Mouse (Mus musculus) CD4-positive naive resting alpha-beta T cell, adult 57 days (primary cell): ENCODE data around the gene Hint3. TPM values are rescaled to one million over a fixed set of nuclear protein-coding genes. Genes with fewer than 3 reads are reported as not detected.

ENCODE experiments used
- total RNA-seq: library from RNA; stranded (reverse); gene quantifications from one replicate; pipeline ENCODE4 v1.2.4, GENCODE M21; 2023

Gene Hint3
- 15.6 TPM for total RNA-seq

DNA sequence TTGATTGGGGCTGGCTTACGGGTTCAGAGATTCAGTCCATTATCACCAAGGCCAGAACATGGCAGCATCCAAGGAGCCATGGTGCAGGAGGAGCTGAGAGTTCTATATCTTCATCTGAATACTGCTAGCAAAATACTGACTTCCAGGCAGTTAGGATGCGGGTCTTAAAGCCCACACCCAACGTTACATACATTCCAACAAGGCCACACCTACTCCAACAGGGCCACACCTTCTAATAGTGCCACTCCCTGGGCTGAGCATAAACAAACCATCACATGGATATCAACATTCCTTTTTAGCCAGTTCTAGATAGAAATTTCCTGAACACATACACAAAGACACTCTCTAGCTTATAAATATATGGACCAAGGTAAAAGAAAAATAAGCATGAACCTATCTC, at the start of gene Hint3:
Hint3 (minus strand) TSS at position 120 of the 400 bp plus-strand sequence.

DNA sequence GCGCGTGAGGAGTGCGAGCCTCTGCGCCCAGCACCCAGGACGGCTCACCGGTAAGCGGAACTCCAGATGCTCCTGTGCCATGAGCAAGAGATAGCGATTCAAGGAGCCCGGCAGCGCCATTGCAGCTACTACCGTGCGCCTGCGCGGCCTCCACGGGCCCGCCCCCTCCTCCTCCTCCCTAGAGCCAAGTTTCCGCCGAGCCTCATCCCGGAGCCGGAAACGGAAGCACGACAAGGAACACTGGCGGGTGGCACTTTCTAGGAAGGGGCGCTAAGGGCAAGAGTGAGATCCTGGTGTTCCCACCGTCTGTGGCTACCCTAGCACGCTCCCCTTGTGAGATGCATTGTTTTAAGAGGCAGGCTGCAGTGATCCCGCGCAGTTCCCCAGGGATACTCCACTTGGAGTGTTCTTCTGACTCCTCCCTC, 28.9 kb downstream of the Hint3 start, which contains the start of gene Trmt11:
Trmt11 (minus strand) TSS at position 208 of the 425 bp plus-strand sequence.

Other genes starting within 250 kb of the Hint3 start
- gene Trmt11, start 28.9 kb downstream of the Hint3 start, total RNA-seq = 14.2 TPM
- gene Ncoa7, start 173.7 kb upstream of the Hint3 start, total RNA-seq = 20.6 TPM
- gene Hey2, start 213.2 kb upstream of the Hint3 start, total RNA-seq = not detected